Mouse (Mus musculus): ENCODE data around the gene BC005537. TPM values are rescaled to one million over a fixed set of nuclear protein-coding genes. Genes with fewer than 3 reads are reported as not detected.
A peak's percentile ranks its signal among the peaks of the same experiment; 100 is the strongest.

Gene BC005537
- polyA plus RNA-seq, 1 experiment from 2014 or later, result 9.4 TPM

DNA sequence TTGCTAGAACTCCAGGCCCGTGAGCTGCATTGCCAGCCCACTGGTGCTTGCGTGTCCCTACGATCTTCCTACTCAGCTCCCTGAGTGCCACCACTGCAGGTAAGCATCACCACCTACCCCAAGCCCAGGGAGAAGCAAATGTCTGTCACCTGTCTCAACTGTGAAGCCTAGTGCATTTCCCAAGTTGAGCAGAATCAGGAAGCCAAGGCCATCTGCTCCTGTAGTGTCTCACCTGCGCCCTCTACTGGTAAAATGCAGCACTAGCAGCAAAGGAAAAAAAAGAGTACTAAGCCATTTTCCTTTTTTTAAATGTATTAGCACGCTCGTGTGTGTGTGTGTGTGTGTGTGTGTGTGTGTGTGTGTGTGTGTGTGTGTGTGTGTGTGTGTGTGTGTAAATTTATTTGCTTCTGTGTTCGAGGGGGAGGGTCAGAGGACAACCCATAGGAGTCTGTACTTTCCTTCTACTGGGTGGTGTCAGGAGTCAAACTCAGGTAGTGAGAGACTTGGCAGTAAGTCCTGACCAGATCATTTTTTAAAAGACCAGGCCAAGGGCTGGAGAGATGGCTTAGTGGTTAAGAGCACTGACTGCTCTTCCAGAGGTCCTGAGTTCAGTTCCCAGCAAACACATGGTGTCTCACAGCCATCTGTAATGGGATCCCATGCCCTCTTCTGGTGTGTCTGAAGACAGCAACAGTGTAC, 25.2 kb upstream of the BC005537 start:
- H3K9ac ChIP-seq, result no peak overlapping the region
- H3K27me3 ChIP-seq (replicated peaks), result no peaks in the 10 kb centered on the region
- no peak overlapping the region for H3K4me3 ChIP-seq
- 49% methylated on average over 7 of the region's 7 CpGs for WGBS
- H3K9me3 ChIP-seq (replicated peaks), result no peaks in the 10 kb centered on the region
- H3K4me2 ChIP-seq, result no peak overlapping the region
- no peak for ATAC-seq (ENCODE audit: insufficient number of reproducible peaks, low FRiP score)
- H3K4me1 ChIP-seq (replicated peaks), result no peaks in the 10 kb centered on the region
- no peaks in the 10 kb centered on the region for H3K36me3 ChIP-seq
- H3K27ac ChIP-seq (ENCODE audit: poor library complexity, severe bottlenecking), result no peak overlapping the region

DNA sequence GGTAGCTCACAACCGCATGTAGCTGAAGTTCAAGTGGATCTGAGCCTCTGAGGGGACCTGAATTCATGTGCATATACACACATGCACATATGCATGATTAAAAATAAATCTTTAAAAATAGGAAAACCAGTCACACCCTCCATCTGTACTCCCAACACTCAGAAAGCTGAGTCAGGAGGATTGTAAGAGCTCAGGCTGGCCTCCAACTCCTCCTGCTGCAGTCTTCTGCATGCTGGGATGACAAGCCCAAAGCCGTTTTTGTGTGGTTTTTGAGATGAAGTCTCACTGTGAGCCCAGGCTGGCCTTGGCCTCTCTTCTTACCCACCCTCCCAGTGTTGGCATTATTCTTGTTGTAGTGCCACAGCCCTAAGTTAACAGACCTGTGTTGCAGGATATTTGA, 23.4 kb upstream of the BC005537 start:
- Histone ChIP-seq H3K4me1 (replicated peaks) (peaks cover 7% of the 10 kb centered on the region; the same call in 1 of the 2 replicates), H3K9ac (no peak overlapping the region), H3K9me3 (replicated peaks) (no peaks in the 10 kb centered on the region), H3K4me2 (no peak overlapping the region), H3K4me3 (no peak overlapping the region), H3K27me3 (replicated peaks) (no peaks in the 10 kb centered on the region), H3K27ac (ENCODE audit: poor library complexity, severe bottlenecking) (no peak overlapping the region), H3K36me3 (no peaks in the 10 kb centered on the region)
- ATAC-seq (ENCODE audit: insufficient number of reproducible peaks, low FRiP score), result no peak
- WGBS, result 76% methylated on average over 2 of the region's 2 CpGs

DNA sequence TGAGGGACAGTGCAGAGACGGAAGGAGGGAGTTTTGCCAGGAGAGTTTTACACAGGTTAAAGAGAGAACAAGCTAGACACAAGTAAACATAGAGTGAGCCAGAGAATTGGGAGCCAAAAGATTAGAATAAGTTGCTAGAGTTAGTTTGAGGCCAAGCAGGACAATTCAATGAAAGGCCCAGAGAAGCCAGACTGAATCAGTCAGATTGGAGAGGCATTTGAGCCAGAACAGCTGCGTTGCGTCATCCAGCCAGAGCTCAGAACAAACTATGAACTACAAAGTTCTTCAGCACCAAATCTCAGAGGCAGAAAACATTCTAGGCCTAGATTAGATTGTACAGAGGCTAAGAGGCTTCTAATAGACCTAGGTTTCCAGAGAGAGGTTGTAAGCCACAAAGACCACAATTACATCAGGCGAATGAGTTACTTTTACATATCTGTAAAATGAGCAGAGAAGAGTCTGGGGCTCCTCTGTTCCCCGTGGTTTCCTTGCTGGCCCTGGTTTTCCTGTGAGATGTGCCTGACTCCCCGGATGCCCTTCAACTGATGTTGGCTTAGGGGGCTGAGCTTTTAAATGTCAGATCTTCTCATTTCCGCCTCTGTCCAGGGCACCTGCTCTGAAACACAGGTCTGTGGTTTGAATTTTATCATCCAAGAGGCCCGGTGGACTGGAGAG, 22.6 kb upstream of the BC005537 start:
- Histone ChIP-seq H3K4me1 (replicated peaks) (peaks cover 7% of the 10 kb centered on the region; the same call in 1 of the 2 replicates), H3K27ac (ENCODE audit: poor library complexity, severe bottlenecking) (no peak overlapping the region), H3K4me3 (no peak overlapping the region), H3K9ac (no peak overlapping the region), H3K36me3 (no peaks in the 10 kb centered on the region), H3K4me2 (no peak overlapping the region), H3K27me3 (replicated peaks) (no peaks in the 10 kb centered on the region), H3K9me3 (replicated peaks) (no peaks in the 10 kb centered on the region)
- ATAC-seq (ENCODE audit: insufficient number of reproducible peaks, low FRiP score), result no peak
- WGBS, result 61% methylated on average over 8 of the region's 8 CpGs

DNA sequence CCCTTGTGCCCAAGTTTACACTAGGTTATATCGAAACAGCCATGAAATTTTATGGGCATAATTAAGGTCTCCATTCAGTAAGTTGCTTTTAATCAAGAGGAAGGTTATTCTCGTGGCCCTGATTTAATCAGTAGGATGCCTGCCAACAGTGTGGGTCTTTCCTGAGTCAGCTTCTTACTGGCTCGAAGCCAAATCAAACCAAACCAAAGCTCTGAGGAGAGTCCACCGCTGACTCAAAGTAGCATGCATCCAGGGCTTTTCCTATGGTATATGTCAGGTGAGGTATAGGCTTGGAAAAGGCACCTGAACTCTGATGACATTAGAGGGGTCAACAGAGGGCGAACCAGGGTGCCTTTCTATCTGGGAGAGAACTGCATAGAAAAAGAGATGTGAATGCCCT, 19.5 kb upstream of the BC005537 start:
- H3K9ac ChIP-seq, result no peak overlapping the region
- no peak overlapping the region for H3K4me3 ChIP-seq
- no peaks in the 10 kb centered on the region for H3K9me3 ChIP-seq (replicated peaks)
- peaks cover 7% of the 10 kb centered on the region; the same call in 1 of the 2 replicates for H3K4me1 ChIP-seq (replicated peaks)
- H3K27me3 ChIP-seq (replicated peaks), result no peaks in the 10 kb centered on the region
- H3K27ac ChIP-seq (ENCODE audit: poor library complexity, severe bottlenecking), result no peak overlapping the region
- 58% methylated on average over 5 of the region's 5 CpGs for WGBS
- ATAC-seq (ENCODE audit: insufficient number of reproducible peaks, low FRiP score), result no peak
- H3K36me3 ChIP-seq, result no peaks in the 10 kb centered on the region
- H3K4me2 ChIP-seq, result no peak overlapping the region

DNA sequence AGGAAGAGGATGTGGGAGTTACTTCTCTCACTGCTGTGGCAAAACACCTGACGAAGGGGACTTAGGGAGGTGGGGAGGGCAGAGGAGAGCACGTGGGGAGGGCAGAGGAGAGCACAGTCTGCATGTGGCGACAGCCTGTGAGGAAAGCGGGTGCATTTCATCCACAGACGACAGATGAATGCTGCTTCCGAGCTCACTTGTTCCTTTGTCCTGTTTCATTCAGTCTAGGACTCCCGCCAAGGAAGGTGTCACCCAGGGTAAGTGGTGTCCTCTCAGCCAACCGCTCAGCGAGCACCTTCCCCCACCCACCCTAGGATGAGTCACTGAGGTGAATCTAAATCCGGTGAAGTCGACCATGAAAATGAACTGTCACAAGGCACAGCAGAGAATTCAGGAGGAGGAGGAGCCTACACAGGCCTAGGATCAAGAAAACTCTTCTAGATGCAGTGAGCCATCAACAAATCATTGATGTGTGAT, 15.4 kb upstream of the BC005537 start:
- Histone ChIP-seq H3K27me3 (replicated peaks) (no peaks in the 10 kb centered on the region), H3K4me3 (no peak overlapping the region), H3K36me3 (no peaks in the 10 kb centered on the region), H3K9me3 (replicated peaks) (no peaks in the 10 kb centered on the region), H3K4me1 (replicated peaks) (peaks cover 7% of the 10 kb centered on the region; the same call in 1 of the 2 replicates), H3K27ac (ENCODE audit: poor library complexity, severe bottlenecking) (no peak overlapping the region), H3K9ac (no peak overlapping the region), H3K4me2 (no peak overlapping the region)
- 54% methylated on average over 11 of the region's 11 CpGs for whole genome bisulfite sequencing
- ATAC-seq (ENCODE audit: insufficient number of reproducible peaks, low FRiP score), result no peak

DNA sequence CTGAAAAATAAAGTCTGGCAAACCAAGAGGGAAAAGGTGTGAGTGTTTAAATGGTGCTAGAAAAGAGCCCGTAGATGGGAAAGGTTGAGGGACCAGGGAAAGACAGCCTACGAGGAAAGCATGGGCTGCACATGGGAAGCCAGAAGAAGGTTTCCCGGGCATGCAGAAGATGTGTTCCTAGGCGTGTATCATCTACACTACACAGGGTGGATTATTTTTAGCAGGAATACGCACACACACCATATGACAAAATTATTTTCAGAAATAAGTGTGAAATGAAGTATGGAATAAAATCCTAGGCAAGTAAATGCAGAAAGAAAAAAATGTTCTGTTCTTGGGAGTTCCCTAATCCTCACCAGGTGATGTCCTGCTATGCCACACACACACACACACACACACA, 14.0 kb upstream of the BC005537 start:
- H3K4me1 ChIP-seq (replicated peaks), result peaks cover under 1% of the 10 kb centered on the region; the same call in 1 of the 2 replicates
- no peak overlapping the region for H3K4me3 ChIP-seq
- H3K27ac ChIP-seq (ENCODE audit: poor library complexity, severe bottlenecking), result no peak overlapping the region
- H3K36me3 ChIP-seq, result no peaks in the 10 kb centered on the region
- no peak overlapping the region for H3K9ac ChIP-seq
- 84% methylated on average over 5 of the region's 5 CpGs for WGBS
- no peaks in the 10 kb centered on the region for H3K27me3 ChIP-seq (replicated peaks)
- no peak for ATAC-seq (ENCODE audit: insufficient number of reproducible peaks, low FRiP score)
- no peaks in the 10 kb centered on the region for H3K9me3 ChIP-seq (replicated peaks)
- H3K4me2 ChIP-seq, result no peak overlapping the region

DNA sequence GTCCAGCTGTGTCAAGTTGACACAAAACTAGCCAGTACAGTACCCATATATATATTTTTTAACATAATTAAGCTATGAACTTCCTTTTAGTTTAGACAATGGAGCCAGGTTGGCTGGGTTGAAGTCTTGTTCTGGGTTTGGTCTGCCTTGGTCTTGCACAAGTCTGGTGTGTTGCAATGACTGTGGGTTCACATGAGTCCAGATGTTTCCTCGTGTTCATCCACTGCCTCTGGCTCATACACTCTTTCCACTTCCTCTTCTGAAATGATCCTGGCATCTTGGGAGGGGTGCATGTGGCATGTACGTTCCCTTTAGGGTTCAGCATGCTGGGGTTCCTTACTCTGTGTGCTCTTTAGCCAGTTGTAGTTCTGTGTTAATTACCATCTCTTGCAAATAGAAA, 10.1 kb upstream of the BC005537 start:
- WGBS, result 62% methylated on average over 2 of the region's 2 CpGs
- Histone ChIP-seq H3K9me3 (replicated peaks) (no peaks in the 10 kb centered on the region), H3K4me1 (replicated peaks) (no peaks in the 10 kb centered on the region), H3K4me3 (no peak overlapping the region), H3K9ac (no peak overlapping the region), H3K4me2 (no peak overlapping the region), H3K36me3 (no peaks in the 10 kb centered on the region), H3K27ac (ENCODE audit: poor library complexity, severe bottlenecking) (no peak overlapping the region), H3K27me3 (replicated peaks) (no peaks in the 10 kb centered on the region)
- ATAC-seq (ENCODE audit: insufficient number of reproducible peaks, low FRiP score), result no peak

DNA sequence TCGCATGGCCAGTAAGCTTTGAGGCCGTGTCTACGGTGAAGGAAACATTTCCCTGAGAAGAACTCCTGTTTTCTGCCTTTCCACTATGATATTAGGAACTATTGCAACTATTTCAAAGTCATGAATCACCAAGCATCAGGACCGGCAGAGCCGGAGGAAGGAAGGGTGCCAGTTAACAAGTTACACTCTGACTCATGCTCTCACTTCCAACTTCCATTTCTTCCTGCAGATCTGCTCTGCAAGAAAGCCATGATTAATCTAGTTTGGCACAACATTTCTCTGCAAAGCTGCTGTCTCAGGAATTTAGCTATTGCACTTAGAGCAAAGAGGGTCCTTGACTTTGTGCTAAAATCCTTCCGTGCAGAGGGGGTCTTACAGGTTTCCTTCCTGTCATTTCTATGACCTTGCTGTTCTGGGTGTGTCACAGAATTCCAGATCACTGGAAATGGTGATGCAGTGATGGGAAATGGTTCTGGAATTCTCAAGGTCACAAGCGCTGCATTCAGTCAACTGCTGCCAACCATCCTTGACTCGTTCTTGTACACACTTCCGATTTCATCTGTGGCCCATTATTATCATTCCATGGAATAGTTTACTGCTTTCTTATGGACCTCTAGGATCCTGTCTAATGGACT, 8.9 kb upstream of the BC005537 start:
- no peak overlapping the region for H3K27ac ChIP-seq (ENCODE audit: poor library complexity, severe bottlenecking)
- no peaks in the 10 kb centered on the region for H3K27me3 ChIP-seq (replicated peaks)
- no peak for ATAC-seq (ENCODE audit: insufficient number of reproducible peaks, low FRiP score)
- no peaks in the 10 kb centered on the region for H3K4me1 ChIP-seq (replicated peaks)
- H3K36me3 ChIP-seq, result no peaks in the 10 kb centered on the region
- no peak overlapping the region for H3K4me2 ChIP-seq
- no peaks in the 10 kb centered on the region for H3K9me3 ChIP-seq (replicated peaks)
- H3K9ac ChIP-seq, result no peak overlapping the region
- H3K4me3 ChIP-seq, result no peak overlapping the region
- 81% methylated on average over 9 of the region's 9 CpGs for WGBS

DNA sequence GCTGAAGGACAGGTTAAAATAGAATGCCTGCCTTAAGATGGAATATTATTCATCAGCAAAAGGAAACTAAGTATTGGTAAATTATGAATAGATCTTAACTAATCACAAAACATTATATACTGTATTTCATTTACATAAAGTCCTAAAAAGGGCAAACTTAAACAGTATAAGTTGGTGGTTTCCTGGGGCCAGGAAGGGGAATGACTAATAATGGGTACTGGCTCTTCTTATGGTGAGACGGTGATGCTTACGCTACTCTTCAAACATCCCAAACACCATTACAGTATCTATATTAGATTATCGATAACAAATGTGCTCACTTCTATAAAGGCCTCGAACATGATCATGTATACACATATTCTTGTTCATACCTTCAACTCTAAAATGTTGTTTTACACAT, 2.8 kb upstream of the BC005537 start:
- H3K9me3 ChIP-seq (replicated peaks), result no peaks in the 10 kb centered on the region
- no peak overlapping the region for H3K4me3 ChIP-seq
- no peak overlapping the region for H3K27ac ChIP-seq (ENCODE audit: poor library complexity, severe bottlenecking)
- no peak for ATAC-seq (ENCODE audit: insufficient number of reproducible peaks, low FRiP score)
- H3K4me2 ChIP-seq, result no peak overlapping the region
- no peak overlapping the region for H3K9ac ChIP-seq
- WGBS, result 96% methylated on average over 4 of the region's 4 CpGs
- no peaks in the 10 kb centered on the region for H3K36me3 ChIP-seq
- H3K27me3 ChIP-seq (replicated peaks), result no peaks in the 10 kb centered on the region
- H3K4me1 ChIP-seq (replicated peaks), result peaks cover 10% of the 10 kb centered on the region

DNA sequence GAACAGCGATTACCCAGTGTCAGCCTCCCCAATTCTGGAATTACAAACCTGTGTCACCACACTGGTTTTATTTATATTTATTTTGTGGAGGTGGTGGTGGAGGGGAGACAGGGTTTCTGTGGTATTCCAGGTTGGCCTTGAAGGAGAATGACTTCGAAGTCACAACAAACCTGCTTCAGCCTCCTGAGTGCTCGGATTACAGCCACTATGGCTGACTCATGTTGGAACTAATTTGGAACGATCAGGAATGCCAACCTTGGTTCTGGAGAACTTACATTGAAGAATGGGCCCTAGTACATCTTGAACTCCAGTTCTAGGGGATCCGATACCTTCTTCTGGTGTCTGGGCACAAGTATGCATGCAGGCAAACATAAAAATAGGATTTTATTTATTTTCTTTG, 2.1 kb upstream of the BC005537 start:
- Histone ChIP-seq H3K36me3 (no peaks in the 10 kb centered on the region), H3K4me1 (replicated peaks) (peaks cover 10% of the 10 kb centered on the region), H3K27me3 (replicated peaks) (no peaks in the 10 kb centered on the region), H3K27ac (ENCODE audit: poor library complexity, severe bottlenecking) (no peak overlapping the region; the same call in 1 of the 2 replicates), H3K4me2 (peak overlapping the region; percentile 92), H3K4me3 (peak overlapping the region; percentile 100), H3K9ac (peak overlapping the region; percentile 82; the same call in 1 of the 2 replicates), H3K9me3 (replicated peaks) (no peaks in the 10 kb centered on the region)
- ATAC-seq (ENCODE audit: insufficient number of reproducible peaks, low FRiP score), result no peak
- WGBS, result 67% methylated on average over 5 of the region's 5 CpGs

DNA sequence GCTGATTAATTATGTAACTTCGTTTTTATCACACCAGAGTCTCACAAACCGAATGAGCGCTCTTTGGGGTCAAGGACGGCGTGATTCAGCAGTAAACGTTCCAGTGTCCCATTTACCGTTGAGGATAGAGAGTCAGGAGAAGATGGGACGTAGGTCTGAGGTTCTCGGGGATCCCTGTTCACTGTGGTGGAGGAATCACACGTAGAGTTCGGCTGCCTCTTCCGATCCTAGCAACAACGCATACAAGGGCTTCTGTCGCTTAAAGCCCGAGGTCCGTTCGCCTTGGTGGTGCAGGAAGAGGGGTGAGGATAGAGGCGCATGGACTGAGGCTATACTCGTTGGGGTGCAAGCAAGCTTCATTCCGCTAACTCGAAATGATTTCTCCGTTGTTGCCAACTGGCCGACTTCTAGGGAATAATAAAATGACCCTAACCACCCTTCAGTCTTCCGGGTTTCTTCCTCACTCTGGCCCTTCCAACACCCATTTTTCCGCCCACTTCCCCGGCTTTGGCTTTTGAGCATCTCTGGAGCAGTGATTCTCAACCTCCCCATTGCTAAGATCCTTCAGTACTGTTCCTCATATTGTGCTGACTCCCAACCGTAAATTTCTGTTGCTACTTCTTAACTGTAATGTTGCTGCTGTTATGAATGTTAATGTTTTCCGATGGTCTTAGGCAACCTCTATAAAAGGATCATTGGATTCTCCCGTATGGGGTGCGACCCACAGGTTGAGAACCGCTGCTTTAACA, 1.4 kb upstream of the BC005537 start:
- no peaks in the 10 kb centered on the region for H3K27me3 ChIP-seq (replicated peaks)
- peak overlapping the region; percentile 88 for H3K27ac ChIP-seq (ENCODE audit: poor library complexity, severe bottlenecking)
- H3K4me2 ChIP-seq, result peak overlapping the region; percentile 92
- H3K4me3 ChIP-seq, result peak overlapping the region; percentile 100
- H3K4me1 ChIP-seq (replicated peaks), result peaks cover 13% of the 10 kb centered on the region
- ATAC-seq (ENCODE audit: insufficient number of reproducible peaks, low FRiP score), result peak; percentile 2; the same call in 1 of the 2 replicates
- peak overlapping the region; percentile 82 for H3K9ac ChIP-seq
- under 1% methylated on average over 31 of the region's 31 CpGs for WGBS
- no peaks in the 10 kb centered on the region for H3K9me3 ChIP-seq (replicated peaks)
- no peaks in the 10 kb centered on the region for H3K36me3 ChIP-seq
